Mouse (Mus musculus) right cerebral cortex, postnatal 14 days (tissue): ENCODE measurements around the gene Wnt3.
"Not testable (repeated sequence)": the region's sequence is repeated elsewhere in the genome, so short reads cannot be mapped to it uniquely, and the experiment has no call there.

Experiments used
- DNase-seq: peaks from one replicate; pipeline ENCODE4 v3.0.0; 2022

Gene Wnt3

DNA sequence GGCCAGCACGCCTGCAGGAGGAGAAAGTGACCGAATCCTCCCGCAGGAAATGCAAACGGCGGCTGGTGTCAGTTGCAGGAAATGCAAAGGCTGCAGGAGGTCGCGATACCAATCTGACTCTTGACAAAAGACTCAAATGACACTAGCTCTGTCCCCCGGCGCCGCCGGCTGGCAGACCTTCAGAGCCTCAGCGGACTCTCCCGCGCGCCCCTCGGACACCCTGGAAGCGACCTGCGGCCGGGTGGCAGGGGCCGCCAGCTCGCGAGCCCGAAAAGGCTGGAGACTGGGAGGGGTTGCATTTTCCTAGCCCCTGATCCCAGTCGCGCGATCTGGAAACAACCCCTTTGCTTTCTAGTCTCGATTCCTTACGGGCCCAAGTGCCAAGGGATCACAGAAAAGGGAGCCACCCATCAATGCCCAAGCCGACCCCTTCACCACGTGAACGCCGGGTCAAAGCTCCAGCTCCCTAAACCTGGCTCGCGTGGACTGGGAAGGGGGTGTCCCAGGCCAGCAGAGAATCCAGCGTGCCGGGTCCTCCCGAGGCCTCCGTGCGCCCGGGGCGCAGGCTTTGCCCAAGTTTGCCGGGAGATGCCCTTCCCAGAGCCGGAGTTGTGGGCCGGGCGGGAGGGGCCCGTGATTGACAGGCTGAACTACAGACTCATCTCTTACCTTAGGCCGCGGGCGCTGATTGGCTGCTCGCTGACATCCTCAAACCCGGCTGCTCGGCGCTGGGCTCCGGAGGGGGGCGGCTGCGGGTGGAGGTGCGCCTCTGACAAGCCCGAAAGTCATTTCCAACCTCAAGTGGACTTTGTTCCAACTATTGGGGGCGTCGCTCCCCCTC, at the start of gene Wnt3:
Wnt3 (plus strand) TSS at position 764 of the 841 bp plus-strand sequence.
- DNase-seq: no peak

DNA sequence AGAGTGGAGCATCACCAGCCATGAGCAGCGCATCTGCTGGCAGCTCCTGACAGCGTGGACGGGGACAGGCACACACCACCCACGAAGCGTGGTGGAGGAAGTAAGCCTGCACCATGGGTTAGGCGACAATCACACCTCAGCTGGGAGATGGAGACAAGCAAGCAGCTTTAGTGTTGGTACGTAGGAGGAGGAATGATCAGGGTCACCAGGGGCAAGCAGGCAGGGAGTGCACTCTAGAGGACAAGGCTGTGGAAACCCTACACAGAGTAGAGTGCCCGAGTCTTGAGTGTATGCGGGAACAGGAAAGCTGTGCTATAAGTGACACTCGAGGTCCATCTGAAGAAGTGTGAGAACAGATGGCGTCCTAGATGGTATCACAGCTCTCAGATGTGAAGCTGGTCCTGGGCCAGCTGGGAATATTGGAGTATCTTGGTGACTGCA, 49.6 kb upstream of the Wnt3 start:
- DNase-seq: no peak

- DNase-seq: no peak
Measured at GRCm38 (mm10) chr11:103729282-103729985, 44.5 kb upstream of the Wnt3 start.

DNA sequence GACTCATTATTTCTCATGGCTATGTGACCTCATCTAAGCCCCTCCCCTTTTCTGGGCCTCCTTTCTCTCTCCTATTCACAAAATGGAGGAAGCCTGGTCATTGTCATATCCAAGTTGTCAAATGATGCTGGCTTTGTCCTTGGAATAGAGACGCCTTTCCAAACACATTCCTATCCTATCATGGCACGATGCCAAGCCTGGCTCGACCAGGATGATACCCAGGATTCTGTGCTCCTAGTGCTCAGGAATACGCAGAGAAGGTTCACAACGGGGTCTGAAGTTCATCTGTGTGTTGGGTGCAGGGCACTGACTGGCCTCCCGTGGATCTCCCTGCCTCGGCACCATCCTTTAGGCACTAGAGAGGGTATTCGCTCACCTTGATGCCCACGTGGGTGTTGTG, 42.4 kb upstream of the Wnt3 start:
- no peak for DNase-seq

DNA sequence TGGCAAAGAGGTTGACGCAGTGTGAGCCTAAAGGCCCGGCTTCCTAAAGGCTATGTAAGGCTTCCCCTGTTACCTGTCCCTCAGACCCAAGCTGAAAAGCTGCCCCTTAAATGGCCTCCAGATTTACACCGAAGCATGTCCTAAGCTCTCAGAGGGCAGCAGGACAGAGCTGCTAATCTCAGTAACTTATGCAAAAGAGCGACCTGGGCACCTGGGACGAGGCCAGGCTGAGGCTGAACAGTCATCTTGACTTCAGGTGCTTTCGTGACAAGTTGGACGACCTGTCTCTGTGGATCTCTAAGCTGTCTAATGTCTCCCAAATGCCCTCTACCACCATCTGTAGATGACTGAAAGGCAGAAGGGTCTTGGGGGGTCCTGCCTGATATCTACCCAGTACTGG, 41.6 kb upstream of the Wnt3 start:
- DNase-seq: no peak

- no peak for DNase-seq
Measured at GRCm38 (mm10) chr11:103733069-103733468, 40.9 kb upstream of the Wnt3 start.

DNA sequence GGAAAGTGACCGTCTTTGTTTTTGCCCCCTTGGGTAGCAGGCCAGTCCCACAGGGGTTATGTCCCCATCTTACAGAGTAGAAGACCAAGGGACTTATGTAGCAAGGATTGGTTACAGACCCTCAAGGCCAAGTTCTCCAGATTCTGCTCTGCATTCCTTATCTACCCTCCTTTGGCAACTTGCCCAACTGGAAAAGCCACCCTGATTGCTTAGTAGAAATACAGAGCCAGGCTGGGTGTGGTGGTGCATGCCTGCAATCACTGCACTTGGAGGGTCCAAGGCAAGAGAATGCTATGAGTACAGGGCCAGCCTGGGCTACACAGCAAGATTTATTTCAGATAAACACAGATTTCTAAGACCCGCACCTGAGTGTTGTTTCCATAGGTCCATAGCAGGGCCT, 40.0 kb upstream of the Wnt3 start:
- no peak for DNase-seq

- DNase-seq: no peak
Measured at GRCm38 (mm10) chr11:103734411-103735045, 39.4 kb upstream of the Wnt3 start.

GRCm38 (mm10) chr11:103735046-103735781, 38.7 kb upstream of the Wnt3 start:
- no peak for DNase-seq

- DNase-seq: no peak
Measured at GRCm38 (mm10) chr11:103749306-103750089, 24.5 kb upstream of the Wnt3 start, which contains the start of gene Wnt9b. Wnt9b (minus strand) TSS chr11:103749821.

GRCm38 (mm10) chr11:103750612-103751011, 23.3 kb upstream of the Wnt3 start:
- DNase-seq: no peak

- DNase-seq: no peak
Measured at GRCm38 (mm10) chr11:103758054-103758453, 15.9 kb upstream of the Wnt3 start.

DNA sequence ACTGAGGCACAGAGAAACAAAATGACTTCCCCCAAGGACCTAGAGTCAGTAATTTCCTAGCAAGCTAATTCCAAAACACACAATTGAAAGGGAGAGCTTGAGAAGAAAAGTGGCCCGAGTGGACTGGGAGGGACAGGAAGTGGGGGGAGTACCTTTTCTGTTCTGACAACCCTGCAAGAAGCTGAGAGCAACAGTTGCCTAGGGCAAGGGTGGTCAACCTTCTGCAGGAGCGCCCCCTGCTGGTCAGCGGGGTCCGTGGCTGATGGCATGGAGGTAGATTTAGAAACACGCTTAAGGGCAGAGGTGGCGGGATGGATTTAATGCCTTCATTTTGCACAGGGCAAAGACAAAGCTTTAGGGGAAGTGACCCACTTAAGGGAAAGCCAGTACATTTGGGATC, 15.2 kb upstream of the Wnt3 start:
- peak; percentile 76 for DNase-seq

DNA sequence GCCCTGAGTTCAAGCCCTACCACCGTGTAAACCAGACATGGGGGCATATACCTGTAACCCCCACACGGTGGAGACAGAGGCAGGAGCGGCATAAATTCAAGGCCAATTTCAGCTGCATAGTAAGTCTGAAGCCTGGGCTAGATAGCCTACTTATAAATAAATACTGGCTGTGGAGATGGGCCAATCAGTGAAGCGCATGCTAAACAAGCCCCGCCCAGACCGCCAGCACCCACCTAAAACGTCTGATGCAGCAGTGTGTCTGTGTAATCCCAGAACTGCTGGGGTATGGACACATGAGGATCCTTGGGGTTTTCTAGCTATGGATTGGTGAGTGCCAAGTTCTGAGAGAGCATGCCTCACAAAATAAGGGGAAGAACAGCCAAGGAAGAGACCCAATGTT, 13.8 kb upstream of the Wnt3 start:
- no peak for DNase-seq

- not testable (repeated sequence) for DNase-seq
Measured at GRCm38 (mm10) chr11:103760891-103761290, 13.1 kb upstream of the Wnt3 start.

DNA sequence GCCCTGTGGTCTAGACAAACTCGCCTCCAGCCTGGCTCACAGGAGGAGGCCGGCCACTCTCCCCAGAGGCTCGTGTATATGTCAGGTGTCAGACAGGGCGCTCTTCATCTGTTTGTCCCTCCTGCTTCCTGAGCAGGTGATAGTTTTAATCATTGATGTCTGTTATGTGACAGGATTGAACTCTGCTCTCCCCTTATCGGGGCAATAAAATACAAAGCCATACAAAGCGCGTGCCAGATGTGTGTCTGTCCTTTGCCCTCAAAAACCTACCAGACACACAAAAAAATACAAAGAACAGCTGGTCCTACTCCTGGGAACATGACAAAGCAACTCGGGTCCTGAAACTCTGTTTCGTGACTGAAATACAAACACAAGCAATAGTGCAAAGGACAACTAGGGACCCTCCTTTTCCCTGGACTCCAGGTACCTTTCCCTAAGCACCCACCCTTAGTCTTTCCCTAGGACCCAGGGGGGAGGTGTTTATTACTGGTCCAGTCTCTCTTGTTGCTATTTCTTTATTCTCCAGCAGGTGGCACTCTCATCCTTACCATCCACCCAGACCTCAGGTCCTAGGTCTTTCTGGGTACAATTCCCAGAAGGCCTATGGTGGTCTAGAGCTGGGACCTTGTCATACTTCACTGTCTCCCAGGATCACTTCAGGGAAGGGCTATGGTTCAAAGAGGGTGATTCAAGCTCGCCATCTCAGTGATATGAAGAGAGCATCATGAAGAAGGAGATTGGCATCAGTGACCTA, 10.4 kb upstream of the Wnt3 start:
- peak; percentile 13 for DNase-seq

DNA sequence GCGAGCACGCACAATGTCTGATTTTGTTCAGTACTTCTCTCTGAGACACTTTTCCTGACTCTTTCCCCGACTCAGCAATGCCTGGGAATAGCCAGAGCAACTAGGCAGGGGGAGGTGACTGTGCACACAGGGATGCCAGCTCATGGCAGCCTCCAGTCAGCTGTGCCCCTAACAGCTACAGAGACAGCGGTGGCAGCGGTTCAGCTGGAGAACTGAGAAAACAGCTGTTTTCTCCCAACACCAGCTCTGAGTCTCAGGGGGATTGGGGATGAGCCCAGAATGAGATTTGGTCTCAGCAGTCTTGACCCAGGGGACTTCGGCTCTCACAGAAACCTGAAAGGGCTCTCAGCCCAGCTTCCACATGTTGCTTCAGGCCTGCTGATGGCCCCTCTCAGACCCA, 9.3 kb upstream of the Wnt3 start:
- DNase-seq: no peak

- no peak for DNase-seq
Measured at GRCm38 (mm10) chr11:103765556-103766011, 8.4 kb upstream of the Wnt3 start.

GRCm38 (mm10) chr11:103771160-103771817, 2.7 kb upstream of the Wnt3 start:
- DNase-seq: no peak

DNA sequence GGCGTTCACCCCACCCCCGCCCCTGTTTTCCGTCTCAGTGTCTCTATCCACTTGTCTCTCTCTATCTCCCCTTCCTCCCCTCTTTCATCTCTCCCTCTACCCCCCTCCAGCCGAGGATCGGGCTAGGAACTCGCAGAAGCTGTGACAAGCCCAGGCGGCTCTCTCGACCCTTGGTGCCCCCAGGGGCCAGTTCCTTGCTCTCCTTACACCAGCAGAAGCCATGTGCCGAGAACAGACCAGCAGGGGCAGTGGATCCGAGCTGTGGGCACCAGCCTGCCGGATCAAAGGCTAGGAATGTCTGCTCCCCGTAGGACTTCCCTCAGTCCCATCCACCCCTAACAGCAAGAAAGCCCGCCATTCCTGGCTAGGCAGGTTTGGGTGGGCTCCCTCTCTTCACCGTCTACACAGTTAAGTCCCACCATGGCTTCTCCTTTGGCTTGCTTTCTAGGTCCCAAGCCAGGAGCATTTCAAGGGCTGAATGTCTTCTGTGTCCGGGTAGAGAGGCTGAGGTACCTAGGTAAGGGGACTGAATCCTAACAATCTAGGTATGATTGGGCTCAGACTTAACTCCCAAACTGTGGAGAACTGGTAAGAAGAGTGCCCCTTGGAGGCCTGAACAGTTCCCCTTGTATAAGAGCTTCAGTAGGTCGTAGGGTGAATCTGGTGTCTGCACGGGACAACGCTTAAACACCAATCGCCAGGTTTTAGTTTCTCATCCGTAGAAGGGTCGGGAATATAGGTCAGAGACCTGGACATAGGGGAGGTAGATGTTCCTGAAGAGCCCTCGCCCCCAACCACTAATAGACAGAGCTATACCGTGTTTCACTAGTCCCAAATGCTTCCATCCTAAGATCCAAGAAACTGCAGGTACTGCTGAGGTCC, 1.2 kb upstream of the Wnt3 start:
- DNase-seq: no peak
